Mouse (Mus musculus): ENCODE measurements at regions not wholly inside any gene's neighbourhood (a gene's known extent, or its start where the extent isn't known, plus 50 kb on each side); places are given as distances from the start of the nearest gene placed in this dataset.

DNA sequence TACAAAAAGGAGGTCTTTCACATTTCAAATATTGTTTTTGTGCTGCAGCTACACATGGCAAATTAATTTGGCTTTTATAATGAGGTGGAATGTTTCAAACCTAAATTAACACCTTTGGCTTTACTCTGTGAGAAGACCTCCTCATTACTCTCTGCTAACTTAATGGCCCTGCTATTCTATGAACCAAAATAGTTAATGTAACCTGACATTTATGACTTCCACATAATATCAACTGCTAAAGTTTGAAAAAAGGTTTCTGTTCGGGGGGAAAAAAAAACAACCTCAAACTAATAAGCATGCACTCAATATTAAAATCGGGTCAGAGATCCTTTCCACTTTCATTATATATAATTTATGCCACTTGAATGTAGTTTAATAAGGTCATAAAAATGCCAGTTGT is 197.2 kb upstream of the Cep162 start:
- no peak for DNase-seq

DNA sequence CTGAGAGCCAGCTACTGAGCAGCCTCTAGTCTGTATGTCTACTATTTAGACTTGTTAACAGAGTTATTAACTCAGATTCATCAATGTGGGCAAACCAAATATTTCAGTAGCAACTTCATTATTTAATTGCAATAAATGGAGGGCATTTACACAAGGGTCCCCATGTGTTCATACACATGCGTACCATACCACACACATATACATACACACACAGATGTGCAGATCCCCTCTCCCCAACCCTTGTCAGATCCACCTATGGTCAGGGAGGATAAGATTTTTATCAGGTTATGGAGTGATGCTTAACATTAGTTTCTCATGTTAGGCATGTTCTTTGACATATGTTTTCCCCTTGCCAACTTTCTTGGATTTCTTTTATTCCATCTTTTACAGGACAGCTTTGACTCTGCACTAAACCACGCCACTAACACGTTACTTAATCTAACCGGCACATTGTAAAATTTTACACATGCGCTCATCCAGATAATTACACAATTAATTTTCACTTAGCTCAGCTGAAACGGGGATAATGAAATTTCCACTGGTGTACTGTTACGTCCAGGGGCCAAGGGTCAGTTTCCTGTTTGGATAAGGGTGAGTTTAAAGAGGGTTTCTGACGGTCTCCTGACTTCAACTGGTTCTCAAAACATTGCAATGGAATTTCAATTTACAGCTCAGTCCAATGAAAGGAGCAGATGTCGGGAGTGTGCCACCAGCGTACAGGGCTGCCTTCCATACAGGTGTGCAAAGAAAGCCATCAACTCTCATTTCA is 188.3 kb upstream of the Cep162 start:
- DNase-seq: no peak

DNA sequence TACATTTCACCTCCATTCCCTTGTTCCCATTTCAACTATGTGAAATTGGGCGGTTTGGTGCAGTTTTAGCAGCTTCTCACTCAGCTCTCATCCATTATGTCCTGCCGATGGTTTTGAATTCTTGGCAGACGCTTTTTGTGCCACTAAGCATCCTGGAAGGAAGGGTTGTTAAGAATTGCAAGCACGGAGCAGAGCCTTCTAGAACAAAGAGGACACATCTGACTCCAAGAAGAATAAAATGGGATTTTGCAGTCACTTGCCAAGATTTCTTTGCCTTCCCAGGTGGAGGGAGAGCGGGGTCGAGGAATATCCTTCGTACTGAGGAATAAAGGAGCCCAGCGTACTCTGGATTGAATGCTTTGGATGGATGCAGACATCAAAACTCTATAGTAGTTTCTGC is 176.7 kb upstream of the Cep162 start:
- no peak for DNase-seq

DNA sequence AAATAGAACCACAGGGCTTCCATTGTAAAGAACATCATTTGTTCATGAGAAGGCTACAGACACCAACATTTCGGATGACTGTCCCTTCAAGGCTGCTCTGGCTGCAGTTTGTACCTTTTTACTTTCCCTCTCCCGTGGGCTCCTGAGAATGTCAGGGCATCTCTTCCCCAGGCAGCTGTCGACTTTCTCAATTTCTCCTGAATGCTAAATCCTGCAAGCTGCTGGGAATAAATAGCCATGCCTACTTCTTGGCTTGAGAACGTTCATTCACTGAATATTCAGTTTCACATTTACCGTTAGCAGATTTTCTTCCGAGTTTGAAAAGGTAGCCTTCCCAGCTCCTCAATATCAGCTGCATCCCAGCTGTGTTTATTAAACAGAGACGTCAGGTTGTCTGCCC is 176.2 kb upstream of the Cep162 start:
- no peak for DNase-seq

DNA sequence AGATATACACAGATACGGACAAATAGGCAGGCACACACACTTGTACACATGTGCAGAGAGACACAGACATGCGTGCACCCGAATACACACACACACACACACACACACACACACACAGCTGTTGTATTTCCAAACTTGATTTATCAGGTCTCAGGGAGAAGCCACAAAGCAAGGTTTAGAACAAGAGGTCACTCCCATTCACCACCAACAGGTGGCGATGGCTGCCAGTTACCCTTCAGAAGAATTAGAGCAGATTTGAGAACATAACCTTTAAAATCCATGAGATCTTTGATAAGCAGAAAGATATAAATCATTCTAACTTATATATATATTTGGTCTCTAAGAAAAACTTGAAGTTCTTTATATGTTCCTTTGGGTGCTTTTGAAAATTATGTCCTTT is 169.9 kb upstream of the Cep162 start:
- DNase-seq: peak; percentile 12

DNA sequence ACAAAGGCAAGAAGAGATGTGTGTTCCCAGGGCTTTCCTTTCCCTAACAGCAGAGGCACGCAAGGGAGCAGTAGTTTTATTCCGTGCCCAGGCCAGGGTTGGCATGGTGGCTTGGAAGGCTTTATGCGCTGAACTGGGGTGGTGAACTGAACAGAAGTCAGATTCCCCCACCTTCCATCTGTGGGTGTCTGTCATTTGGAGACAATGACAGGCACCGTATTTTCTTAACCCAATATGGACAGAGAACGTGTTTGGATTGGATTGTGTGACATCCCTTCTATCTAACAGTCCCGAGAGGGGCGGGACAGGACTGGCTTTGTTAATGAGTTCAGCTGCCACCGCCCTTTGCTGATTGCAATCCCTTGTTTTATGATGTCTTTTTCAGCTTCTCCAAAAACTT is 165.8 kb upstream of the Cep162 start:
- no peak for DNase-seq

DNA sequence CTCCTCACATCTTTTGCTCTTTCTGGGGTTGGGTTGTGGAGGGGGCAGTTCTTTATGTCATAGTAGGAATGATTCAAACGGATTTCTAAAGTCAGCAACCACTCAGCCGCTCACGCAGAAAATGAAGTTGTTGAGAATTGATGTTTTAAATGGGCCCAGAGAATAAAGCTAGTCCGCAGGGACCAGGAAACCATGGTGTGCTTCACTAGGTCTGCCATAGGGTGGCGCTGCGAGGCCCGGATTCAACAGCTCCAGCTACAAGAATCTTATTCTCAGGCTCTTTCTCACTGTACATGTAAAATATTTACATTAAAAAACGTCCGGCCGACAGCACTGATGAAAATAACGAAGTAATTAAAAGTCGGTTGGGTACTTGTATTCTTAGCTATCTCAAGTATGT is 164.0 kb upstream of the Cep162 start:
- DNase-seq: peak; percentile 23

DNA sequence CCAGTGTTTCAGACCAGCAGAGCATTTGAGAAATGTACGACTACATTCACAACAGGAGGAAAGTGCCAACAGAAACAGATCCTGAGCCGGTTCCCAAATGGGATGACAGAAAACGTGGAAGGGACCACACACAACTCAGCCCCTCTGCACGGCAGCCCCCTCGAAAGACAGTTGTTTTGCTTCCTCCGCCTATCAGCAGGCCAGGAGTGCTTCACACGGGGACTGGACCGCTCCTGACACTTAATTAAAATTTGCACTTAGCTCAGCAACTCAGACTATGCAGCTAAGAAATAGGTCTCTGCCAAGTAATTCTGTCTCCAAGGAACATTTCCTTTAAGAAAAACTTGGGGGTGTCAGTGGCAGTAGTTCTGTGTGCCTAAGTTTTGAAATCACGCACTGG is 157.6 kb upstream of the Cep162 start:
- DNase-seq: no peak

DNA sequence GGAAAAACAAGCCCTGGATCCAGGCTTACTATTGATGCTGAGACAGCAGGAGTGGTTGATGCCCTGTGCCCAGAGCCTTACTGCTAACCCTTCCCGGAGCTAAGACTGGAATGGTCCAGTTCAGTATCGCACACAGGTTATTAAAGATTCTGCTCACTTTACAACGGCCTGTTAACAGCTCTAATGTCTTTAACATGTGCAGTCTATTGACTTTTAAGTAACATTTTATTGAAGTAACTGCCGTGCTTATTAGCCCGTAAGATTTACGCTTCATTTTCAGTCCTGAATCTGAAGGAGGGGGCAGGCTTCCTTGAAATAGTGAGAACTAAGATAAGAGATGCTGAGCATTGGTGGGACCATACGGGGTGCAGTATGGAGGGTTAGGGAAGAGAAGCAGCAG is 155.7 kb upstream of the Cep162 start:
- DNase-seq: no peak

DNA sequence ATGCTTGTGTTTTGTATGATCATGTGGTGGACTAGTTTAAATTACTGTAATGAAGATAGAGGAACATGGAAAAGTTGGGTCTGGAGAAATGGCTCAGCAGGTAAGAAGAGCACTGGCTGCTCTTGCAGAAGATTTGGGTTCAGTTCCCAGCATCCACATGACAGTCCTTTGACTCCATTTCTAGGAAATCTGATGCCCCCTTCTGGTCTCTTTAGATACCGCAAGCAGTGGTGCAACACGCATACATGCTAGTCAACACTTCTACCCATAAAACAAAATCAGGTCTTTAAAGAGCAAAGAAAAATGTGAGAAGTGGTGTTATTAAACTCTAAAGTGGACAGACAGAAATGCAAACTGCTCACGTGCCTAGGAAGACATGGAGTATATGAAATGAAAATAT is 154.4 kb upstream of the Cep162 start:
- no peak for DNase-seq

DNA sequence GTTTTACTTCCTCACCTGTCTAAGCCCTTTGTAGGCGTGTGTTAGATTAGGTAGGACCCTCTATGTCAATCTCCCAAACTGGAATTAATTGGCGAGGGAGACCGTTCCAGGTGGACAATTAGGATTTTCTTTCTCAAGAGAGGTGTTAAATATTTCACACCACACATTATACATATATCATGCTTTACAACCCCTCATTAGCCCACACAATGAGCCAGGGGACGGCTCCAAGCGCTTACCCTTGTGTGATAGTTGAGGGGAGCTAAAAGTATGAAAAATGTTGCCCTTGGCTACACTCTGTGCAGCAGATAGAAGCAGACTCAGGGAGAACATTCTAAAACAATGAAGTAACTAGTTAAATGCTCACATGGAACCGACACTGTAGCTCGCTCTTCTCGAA is 153.5 kb upstream of the Cep162 start:
- DNase-seq: no peak

DNA sequence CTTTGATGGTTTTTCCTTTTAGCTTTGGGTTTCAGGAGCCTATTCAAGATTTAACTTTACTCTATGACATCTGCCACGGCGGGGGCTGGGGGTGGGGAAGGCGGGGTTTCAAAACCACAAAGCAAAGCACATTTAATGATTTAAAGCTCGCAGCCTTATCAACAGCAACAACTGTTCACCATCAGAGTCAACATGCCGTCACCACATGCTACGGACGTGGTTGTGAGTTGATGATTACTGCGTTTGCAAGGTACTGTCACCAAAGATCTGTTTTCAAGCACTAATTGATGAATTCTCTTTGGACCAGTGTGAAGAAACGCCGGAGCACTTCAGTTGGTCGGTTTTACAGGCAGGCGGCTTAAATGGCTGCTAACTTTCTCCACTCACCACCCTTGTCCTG is 151.1 kb upstream of the Cep162 start:
- DNase-seq: no peak

DNA sequence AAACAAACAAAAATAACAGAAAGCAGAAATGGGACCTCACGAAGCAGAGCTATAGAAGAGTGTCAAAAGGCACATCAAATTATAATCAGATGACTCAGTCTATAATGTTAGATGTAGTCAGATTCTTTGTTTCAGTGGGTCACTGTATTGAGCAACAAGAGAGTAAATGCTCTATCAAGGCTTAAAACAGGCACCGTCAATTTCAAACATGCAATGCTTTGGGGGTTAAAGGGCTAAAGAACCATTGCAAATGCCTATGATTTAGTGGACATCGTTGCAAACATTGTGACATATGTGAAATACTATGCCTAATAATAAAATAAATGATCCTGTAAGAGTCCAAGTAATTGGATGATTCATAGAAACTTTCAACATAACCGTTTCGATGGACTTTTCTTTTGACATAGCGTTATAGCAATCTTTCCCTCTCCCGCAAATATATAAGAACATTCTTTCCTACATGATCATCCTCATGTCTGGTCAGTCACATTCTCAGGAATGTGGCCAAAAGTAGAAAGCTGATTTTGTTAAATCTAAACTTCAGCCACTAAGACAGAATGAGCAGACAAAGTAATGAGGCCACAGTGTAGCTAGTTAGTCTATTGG is 149.9 kb upstream of the Cep162 start:
- no peak for DNase-seq

DNA sequence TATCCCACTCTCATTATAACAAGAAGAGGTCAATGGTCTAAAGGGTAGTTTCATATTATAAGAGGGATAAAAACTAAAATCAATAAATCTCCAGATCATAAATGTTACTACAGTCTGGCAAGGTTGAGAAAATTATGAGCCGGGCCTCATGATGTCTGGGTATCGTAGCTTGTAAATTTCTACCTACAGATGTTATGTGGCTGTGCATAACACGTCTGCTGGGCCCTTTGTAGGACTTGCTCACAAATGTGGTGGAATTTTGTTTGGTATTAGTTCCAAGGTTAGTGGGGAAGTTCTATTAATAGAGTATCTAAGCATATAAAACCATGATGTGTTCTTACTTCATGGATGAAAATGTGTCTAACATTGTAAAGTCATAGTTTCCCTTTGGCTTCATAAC is 146.7 kb upstream of the Cep162 start:
- no peak for DNase-seq

DNA sequence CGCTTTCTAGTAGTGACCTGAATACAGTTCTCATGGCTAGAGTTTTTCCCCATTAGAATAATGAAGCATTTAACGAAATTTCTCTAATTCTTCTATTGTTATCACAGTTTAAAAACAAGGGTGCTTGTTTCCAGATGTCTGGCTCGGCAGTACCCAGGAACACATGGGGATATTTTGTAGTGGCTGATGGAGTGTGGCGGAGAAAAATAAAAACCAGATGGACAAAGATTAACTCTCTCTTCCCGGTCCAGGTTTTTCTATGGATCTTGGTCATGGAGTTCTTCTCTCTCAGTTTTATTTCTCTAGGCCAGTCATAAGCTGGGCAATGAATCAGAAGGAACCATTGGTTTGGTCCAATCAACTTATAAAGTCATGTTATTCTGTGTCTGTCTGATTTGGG is 132.2 kb upstream of the Cep162 start:
- no peak for DNase-seq

DNA sequence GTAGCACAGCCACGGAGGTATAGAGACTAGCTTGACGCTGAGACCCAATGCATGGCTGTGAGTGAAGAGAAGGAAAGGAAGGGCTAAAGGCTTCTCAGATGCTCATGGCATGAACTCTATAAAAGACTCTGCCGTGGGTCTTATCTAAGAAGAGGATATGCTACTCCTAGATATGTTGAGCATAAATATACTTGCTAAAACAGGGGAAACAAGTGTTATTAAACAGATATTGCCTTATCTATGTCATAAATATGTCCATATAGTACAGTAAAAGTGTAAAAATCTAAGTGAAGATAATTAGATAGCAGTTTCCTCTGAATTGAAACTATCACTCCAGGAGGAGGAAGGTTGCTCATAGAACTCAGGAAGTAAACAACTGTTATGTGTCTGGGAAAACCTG is 128.2 kb upstream of the Cep162 start:
- DNase-seq: no peak

DNA sequence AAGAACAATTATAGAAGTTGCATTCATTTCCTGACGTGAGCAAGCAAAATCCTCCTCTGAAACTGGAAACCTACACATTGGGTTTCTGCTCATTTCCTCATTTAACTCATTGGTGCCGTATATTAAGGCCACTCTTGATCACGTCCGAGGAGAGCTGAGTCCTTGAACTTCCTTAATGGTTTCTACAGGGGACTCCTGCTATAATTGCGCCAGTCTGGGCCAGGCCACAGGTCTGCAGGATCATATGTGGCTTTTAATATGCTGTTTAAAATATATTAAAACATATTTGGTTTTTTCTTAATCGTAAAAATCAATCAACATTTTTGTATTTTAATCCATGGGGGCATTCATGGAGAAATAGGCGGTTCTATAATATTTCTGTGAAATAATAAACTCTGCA is 122.6 kb upstream of the Cep162 start:
- DNase-seq: no peak

DNA sequence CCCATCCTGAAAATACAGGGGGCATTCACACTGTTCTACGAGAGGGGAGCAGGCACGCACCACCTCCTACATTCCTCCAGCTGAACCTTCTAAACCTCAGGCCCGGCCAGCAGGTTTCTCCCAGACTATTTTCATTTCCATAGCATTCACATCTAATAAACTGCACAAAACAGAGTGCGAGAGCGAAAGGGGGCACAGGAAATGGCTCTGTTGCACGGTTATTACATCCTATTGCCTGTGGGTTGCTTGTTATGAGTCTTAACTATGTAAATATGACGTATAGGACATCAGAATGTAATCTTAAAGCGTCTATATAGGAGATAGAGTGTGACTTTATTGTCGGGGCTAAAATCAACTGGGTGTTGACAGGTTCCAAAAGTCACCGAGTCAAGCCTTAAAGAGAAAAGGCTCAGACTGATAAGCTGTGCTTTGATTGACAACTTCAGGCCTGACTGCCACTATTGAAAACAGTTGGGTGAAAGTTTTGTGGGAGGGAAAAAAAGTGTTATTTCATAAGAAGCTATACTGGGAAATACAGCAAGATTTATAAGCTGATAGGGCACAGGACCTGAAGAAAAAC is 121.5 kb upstream of the Cep162 start:
- no peak for DNase-seq

DNA sequence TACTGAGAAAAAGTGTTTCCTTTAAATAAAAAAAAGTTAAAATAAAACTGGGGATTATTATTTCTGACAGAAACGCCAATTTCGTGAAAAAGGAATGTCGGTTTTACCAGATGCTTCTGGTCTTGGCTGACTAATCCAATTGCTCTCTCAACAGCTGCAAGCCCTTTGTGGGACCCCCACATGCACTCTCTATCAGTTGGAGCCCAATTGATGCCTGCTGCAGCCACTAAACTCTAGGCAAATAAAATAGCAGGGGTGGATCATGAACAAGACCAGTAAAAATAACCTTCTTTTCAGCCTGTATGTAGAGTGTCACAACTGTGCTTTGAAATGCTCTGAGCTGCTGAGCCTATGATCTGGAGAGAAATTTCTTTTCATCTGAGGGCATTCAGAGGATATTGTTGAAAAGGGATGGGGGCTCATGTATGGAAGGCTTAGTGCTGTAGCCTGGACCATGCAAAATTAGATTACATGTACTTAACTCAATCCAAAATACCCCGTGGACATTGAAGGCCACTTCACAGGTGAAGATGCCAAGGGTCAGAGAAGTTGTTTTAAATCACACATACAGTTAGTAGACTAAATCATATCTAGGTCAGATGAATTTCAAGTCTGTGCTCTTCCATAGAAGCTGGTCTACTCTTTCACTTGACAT is 117.0 kb upstream of the Cep162 start:
- DNase-seq: no peak

DNA sequence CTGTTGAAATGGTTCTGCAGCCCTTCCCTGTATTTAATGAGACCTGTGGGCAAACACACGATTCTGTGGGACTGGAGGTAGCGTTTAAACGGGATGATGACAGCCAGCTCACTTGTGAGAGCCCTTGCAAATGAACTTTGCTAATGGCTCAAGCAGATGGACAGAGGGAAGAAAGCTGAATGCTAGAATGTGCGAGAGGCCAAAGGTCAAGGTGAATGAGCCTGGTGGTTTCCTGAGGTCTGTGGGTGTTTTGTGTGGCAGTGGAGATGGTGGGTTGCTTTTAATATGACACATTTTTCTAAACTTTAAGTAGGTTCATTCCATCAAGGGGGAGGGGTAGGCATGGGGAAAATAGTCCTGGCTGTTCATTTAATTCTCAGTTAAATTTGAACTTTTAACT is 113.7 kb upstream of the Cep162 start:
- DNase-seq: no peak

DNA sequence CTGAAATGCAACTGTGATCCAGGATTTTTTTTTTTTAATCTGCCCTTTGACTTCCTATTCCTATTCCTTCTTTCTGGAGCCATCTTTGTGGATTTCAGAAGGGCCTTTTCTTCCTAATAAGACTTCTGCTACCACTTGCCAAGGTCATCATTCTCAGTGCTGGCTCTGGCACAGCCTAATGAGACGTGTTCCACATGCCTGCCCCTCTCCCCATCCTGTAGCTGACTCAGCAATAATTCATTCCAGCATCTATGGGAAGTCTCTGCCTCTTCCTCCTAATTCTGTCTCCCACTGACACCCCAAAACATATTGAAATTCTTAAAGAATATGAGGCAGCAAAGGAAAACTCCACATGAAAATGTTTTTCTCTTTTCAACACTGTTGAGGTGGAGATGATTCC is 91.7 kb upstream of the Cep162 start:
- no peak for DNase-seq

DNA sequence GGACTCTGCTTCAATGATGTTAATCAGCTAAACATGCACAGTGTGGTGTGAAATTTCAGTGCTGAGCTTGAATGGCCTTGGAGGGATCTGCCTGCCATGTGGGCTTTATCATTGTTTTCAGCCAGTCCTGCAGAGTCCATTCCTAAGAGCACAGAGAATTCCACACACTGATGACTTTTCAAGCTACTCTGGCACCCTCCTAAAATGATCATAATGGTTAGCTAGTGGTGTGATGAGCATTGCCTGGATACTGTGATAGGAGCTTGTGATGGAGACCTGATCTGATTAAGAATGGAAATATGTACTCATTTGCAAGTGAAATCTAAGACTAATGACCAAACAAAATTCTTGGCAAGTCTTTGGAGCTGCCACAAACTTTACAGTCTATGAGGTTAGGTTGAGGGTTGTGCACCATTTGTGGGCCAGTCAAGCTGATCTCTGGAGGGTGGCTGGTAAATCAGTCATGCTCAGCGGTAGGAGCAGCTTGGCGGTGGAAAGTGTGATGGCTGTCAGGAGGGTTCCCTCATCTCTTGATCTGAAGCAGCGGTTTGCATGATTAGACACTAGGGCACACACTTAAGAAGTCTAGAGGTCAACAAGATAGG is 91.0 kb upstream of the Cep162 start:
- no peak for DNase-seq

DNA sequence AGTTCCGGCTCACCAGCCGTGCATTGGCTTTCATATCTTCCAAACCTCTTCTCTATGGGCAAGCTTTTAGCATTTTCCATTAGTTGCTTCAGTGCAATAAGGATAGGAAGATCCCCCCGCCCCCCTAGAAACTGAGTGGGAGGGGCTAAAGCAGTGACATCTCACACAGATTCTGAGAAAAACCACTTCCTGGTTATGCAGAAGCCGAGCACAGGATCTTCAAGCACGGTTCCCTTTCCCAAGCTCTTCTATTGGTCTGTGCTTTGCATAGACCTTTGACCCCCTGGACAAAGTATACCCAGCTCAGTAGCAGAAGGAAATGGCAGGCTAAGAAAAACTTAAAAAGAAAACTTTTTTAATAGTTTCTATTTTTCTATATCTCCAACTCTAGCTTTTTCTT is 86.1 kb upstream of the Cep162 start:
- peak; percentile 16 for DNase-seq

All from thymus, postnatal 4 days (tissue).